Mouse (Mus musculus) MEL (cell line): ENCODE measurements at regions not wholly inside any gene's neighbourhood (a gene's known extent, or its start where the extent isn't known, plus 50 kb on each side); places are given as distances from the start of the nearest gene placed in this dataset.

Experiments
- CHD1 ChIP-seq: IDR thresholded peaks from 2 replicates; pipeline ENCODE4 v1.6.1; 2012; ENCODE audit warnings: low read depth, mild to moderate bottlenecking, inconsistent platforms, low read length, improper control_type of control experiment
- CTCF ChIP-seq, 3 experiments: IDR thresholded peaks in 2 of 3; conservative IDR thresholded peaks in 1 of 3; 2 replicates each; pipeline ENCODE4 v1.5.1; 2011 to 2012; ENCODE audit warnings: low read length in 3 of 3, low read depth in 2 of 3, mild to moderate bottlenecking in 2 of 3, improper control_type of control experiment in 1 of 3, inconsistent platforms in 1 of 3, mixed read lengths in 1 of 3, moderate library complexity in 1 of 3; ENCODE audit not compliant: control insufficient read depth in 1 of 3, insufficient read depth in 1 of 3, poor library complexity in 1 of 3, severe bottlenecking in 1 of 3
- E2F4 ChIP-seq: IDR thresholded peaks from 2 replicates; pipeline ENCODE4 v1.6.1; 2011; ENCODE audit warnings: low read depth, low read length, improper control_type of control experiment, borderline replicate concordance
- EP300 ChIP-seq, 2 experiments: IDR thresholded peaks; 2 replicates each; pipeline ENCODE4 v1.6.1; 2011; ENCODE audit warnings: improper control_type of control experiment in 2 of 2, low read length in 2 of 2, low read depth in 1 of 2, mild to moderate bottlenecking in 1 of 2
- GABPA ChIP-seq: IDR thresholded peaks from 2 replicates; pipeline ENCODE4 v1.6.1; 2012; ENCODE audit warnings: low read depth, mild to moderate bottlenecking, inconsistent platforms, low read length, improper control_type of control experiment, moderate library complexity
- JUND ChIP-seq: IDR thresholded peaks from 2 replicates; pipeline ENCODE4 v1.6.1; 2011; ENCODE audit warnings: low read depth, mild to moderate bottlenecking, improper control_type of control experiment, low read length
- POLR2A ChIP-seq, 2 experiments: IDR thresholded peaks; 2 replicates each; pipeline ENCODE4 v1.6.1; 2011 to 2012; ENCODE audit warnings: low read length in 2 of 2, mild to moderate bottlenecking in 2 of 2, control low read depth in 1 of 2, improper control_type of control experiment in 1 of 2, low read depth in 1 of 2, moderate library complexity in 1 of 2; ENCODE audit not compliant: control insufficient read depth in 1 of 2, insufficient read depth in 1 of 2, poor library complexity in 1 of 2
- POLR2AphosphoS5 ChIP-seq: IDR thresholded peaks from 2 replicates; pipeline ENCODE4 v1.6.1; 2012; ENCODE audit warnings: low read depth, borderline replicate concordance, mild to moderate bottlenecking, inconsistent platforms, low read length, moderate library complexity, mixed read lengths
- RAD21 ChIP-seq: IDR thresholded peaks from 2 replicates; pipeline ENCODE4 v1.6.1; 2011; ENCODE audit warnings: mild to moderate bottlenecking, low read depth, low read length, improper control_type of control experiment
- SMC3 ChIP-seq: IDR thresholded peaks from 2 replicates; pipeline ENCODE4 v1.6.1; 2011; ENCODE audit warnings: low read depth, low read length, improper control_type of control experiment
- TBP ChIP-seq: IDR thresholded peaks from 2 replicates; pipeline ENCODE4 v1.8.0; 2011; ENCODE audit warnings: low read depth, low read length, improper control_type of control experiment
- ZKSCAN1 ChIP-seq: IDR thresholded peaks from 2 replicates; pipeline ENCODE4 v1.6.1; 2012; ENCODE audit warnings: low read depth, mild to moderate bottlenecking, inconsistent platforms, low read length, improper control_type of control experiment, moderate library complexity
- ZMIZ1 ChIP-seq: IDR thresholded peaks from 2 replicates; pipeline ENCODE4 v1.6.1; 2012; ENCODE audit warnings: low read depth, mild to moderate bottlenecking, inconsistent platforms, low read length, improper control_type of control experiment, moderate library complexity

GRCm38 (mm10) chr13:16694201-16694600 is 682.5 kb downstream of the Inhba start:
- TF ChIP-seq CTCF (IDR thresholded peaks at IDR 0.05 in 2 of 3, conservative IDR thresholded peaks at IDR 0.05 in 1 of 3; ENCODE audit: control insufficient read depth in 1 of 3, insufficient read depth in 1 of 3, low read depth in 2 of 3, low read length in 3 of 3, poor library complexity in 1 of 3, severe bottlenecking in 1 of 3) = no peak
- TF ChIP-seq ZMIZ1 = no peak
- TF ChIP-seq TBP = no peak
- TF ChIP-seq GABPA = no peak
- no peak for TF ChIP-seq E2F4
- no peak for TF ChIP-seq POLR2A (IDR thresholded peaks at IDR 0.05; ENCODE audit: control insufficient read depth in 1 of 2, insufficient read depth in 1 of 2, low read depth in 1 of 2, low read length in 2 of 2, poor library complexity in 1 of 2)
- no peak for TF ChIP-seq EP300 (IDR thresholded peaks at IDR 0.05; ENCODE audit: low read depth in 1 of 2, low read length in 2 of 2)
- no peak for TF ChIP-seq ZKSCAN1
- TF ChIP-seq RAD21 = no peak
- no peak for TF ChIP-seq SMC3
- TF ChIP-seq CHD1 = no peak
- no peak for TF ChIP-seq JUND
- no peak for TF ChIP-seq POLR2AphosphoS5
